In the genomic region with DNA sequence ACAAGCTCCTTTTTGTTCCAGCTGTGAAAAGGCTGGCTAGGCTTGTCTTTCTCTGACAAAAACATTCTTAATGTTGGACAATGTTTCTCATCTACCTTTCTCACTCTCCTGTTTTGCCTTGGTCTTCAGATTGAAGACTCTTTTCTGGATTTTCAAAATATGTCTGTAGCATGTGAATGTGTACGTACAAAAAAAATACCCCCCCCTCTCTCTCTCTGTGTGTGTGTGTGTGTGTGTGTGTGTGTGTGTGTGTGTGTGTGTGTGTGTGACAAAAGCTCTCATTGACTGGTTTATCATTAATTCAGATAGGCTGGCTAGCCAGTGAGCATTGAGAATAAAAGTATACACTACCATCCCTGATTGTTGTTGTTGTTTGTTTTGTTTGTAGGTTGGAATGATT, we compare ENCODE assay signal across 20 mouse cellular contexts.
DNase-seq lines count a peak whose midpoint lies in the region; ATAC-seq and TF ChIP-seq lines count a peak whose summit lies in the region.
"Had no signal": no experiment of that assay in that cellular context is flagged by ENCODE, and none has a peak within 500 bp of the region (broad histone marks: within the 10 kb centered on the region; RNA-seq: fewer than 3 reads in every experiment).

No protein-coding gene starts in this region.

- no peaks in the 10 kb centered on the region for H3K27me3 ChIP-seq in forebrain, postnatal 0 days (ENCODE audit: insufficient read depth, low read length)
- no peaks in the 10 kb centered on the region for H3K27me3 ChIP-seq in midbrain, embryonic 11.5 days (ENCODE audit: control insufficient read depth, insufficient read depth, low read length)
- no peaks in the 10 kb centered on the region for H3K27me3 ChIP-seq in neural tube, embryonic 15.5 days (replicated peaks)
- H3K27me3 ChIP-seq in kidney, embryonic 14.5 days (ENCODE audit: control insufficient read depth, insufficient read depth, low read length), result no peaks in the 10 kb centered on the region
- H3K27me3 ChIP-seq: CH12.LX; limb, embryonic 12.5 days had no signal

- no peaks in the 10 kb centered on the region for H3K36me3 ChIP-seq in forebrain, postnatal 0 days (ENCODE audit: insufficient read depth)
- no peaks in the 10 kb centered on the region for H3K36me3 ChIP-seq in midbrain, embryonic 11.5 days (ENCODE audit: control insufficient read depth, insufficient read depth, low read length)
- H3K36me3 ChIP-seq in neural tube, embryonic 15.5 days, result no peaks in the 10 kb centered on the region
- H3K36me3 ChIP-seq in kidney, embryonic 14.5 days (ENCODE audit: control insufficient read depth, insufficient read depth, low read length), result no peaks in the 10 kb centered on the region
- H3K36me3 ChIP-seq: heart, embryonic 10.5 days; limb, embryonic 12.5 days had no signal

- no peak for TF ChIP-seq CTCF in layer of hippocampus, adult 2 months (conservative IDR thresholded peaks at IDR 0.05)
- no peak for TF ChIP-seq CTCF in forebrain, postnatal 0 days (IDR thresholded peaks at IDR 0.05; ENCODE audit: low read depth)

- ATAC-seq in forebrain, postnatal 0 days, result peak; percentile 7; the same call in 1 of the 2 replicates
- ATAC-seq in midbrain, embryonic 11.5 days (ENCODE audit: low FRiP score), result peak; percentile 64
- ATAC-seq in neural tube, embryonic 15.5 days (ENCODE audit: low FRiP score), result no peak
- no peak for ATAC-seq in kidney, embryonic 14.5 days (ENCODE audit: low FRiP score, low TSS enrichment)
- ATAC-seq: intestine, embryonic 16.5 days; lung, postnatal 0 days had no signal

- H3K9ac ChIP-seq in forebrain, postnatal 0 days, result no peak overlapping the region
- H3K9ac ChIP-seq in midbrain, embryonic 11.5 days (ENCODE audit: low read length), result no peak overlapping the region
- 0 out of 2 replicates have a peak overlapping the region, but pooled peaks have one; percentile 20 for H3K9ac ChIP-seq in neural tube, embryonic 15.5 days (replicated peaks)
- no peak overlapping the region for H3K9ac ChIP-seq in kidney, embryonic 14.5 days (ENCODE audit: low read depth, low read length)
- H3K9ac ChIP-seq: limb, embryonic 12.5 days; liver, embryonic 14.5 days had no signal

- no peak overlapping the region for H3K4me2 ChIP-seq in forebrain, postnatal 0 days (ENCODE audit: low read depth)
- H3K4me2 ChIP-seq in midbrain, embryonic 11.5 days, result no peak overlapping the region
- no peak overlapping the region for H3K4me2 ChIP-seq in neural tube, embryonic 15.5 days
- H3K4me2 ChIP-seq in kidney, embryonic 14.5 days (replicated peaks; ENCODE audit: low read depth, low read length), result no peak overlapping the region
- H3K4me2 ChIP-seq: limb, embryonic 12.5 days had no signal

- H3K4me3 ChIP-seq in layer of hippocampus, adult 2 months, result no peak overlapping the region
- H3K4me3 ChIP-seq in forebrain, postnatal 0 days (ENCODE audit: low read depth, low read length), result no peak overlapping the region
- no peak overlapping the region for H3K4me3 ChIP-seq in midbrain, embryonic 11.5 days (ENCODE audit: low read depth, low read length)
- H3K4me3 ChIP-seq in neural tube, embryonic 15.5 days (replicated peaks), result no peak overlapping the region
- no peak overlapping the region for H3K4me3 ChIP-seq in kidney, embryonic 14.5 days (ENCODE audit: low read length)
- H3K4me3 ChIP-seq: heart, embryonic 10.5 days; left cerebral cortex, adult 2 months; limb, embryonic 12.5 days had no signal

- peaks cover 7% of the 10 kb centered on the region for H3K4me1 ChIP-seq in forebrain, postnatal 0 days (ENCODE audit: insufficient read depth)
- peaks cover 8% of the 10 kb centered on the region; the same call in 1 of the 2 replicates for H3K4me1 ChIP-seq in midbrain, embryonic 11.5 days (ENCODE audit: control insufficient read depth, insufficient read depth, low read length)
- H3K4me1 ChIP-seq in neural tube, embryonic 15.5 days, result peaks cover 5% of the 10 kb centered on the region; the same call in 1 of the 2 replicates
- H3K4me1 ChIP-seq in kidney, embryonic 14.5 days (ENCODE audit: control insufficient read depth, insufficient read depth, low read length), result no peaks in the 10 kb centered on the region
- H3K4me1 ChIP-seq: heart, embryonic 10.5 days; limb, embryonic 12.5 days had no signal

- WGBS in forebrain, postnatal 0 days, result 29% methylated on average over 1 of the region's 1 CpGs
- 43% methylated on average over 1 of the region's 1 CpGs for WGBS in midbrain, embryonic 11.5 days
- 44% methylated on average over 1 of the region's 1 CpGs for WGBS in neural tube, embryonic 15.5 days
- 84% methylated on average over 1 of the region's 1 CpGs for WGBS in kidney, embryonic 14.5 days

- H3K27ac ChIP-seq in layer of hippocampus, adult 2 months, result peak overlapping the region; percentile 57; the same call in 1 of the 2 replicates
- peak overlapping the region; percentile 79 for H3K27ac ChIP-seq in forebrain, postnatal 0 days (ENCODE audit: low read depth, low read length)
- H3K27ac ChIP-seq in midbrain, embryonic 11.5 days (ENCODE audit: low read depth, low read length), result peak overlapping the region; percentile 74
- H3K27ac ChIP-seq in neural tube, embryonic 15.5 days (replicated peaks), result peak overlapping the region; percentile 37; the same call in 1 of the 2 replicates
- no peak overlapping the region for H3K27ac ChIP-seq in kidney, embryonic 14.5 days (ENCODE audit: low read depth, low read length)
- H3K27ac ChIP-seq: heart, embryonic 10.5 days; left cerebral cortex, adult 2 months; limb, embryonic 12.5 days; liver, embryonic 14.5 days had no signal

- DNase-seq in layer of hippocampus, adult 2 months (ENCODE audit: low spot score in 2 of 2), result no peak
- DNase-seq in layer of hippocampus, adult 18-20 months (ENCODE audit: low spot score in 2 of 2), result no peak
- DNase-seq in forebrain, postnatal 0 days, result no peak
- peak; percentile 92 for DNase-seq in midbrain, embryonic 11.5 days (ENCODE audit: low spot score, missing footprints)
- no peak for DNase-seq in adrenal gland, postnatal 10 days
- DNase-seq in layer of hippocampus, adult 11-12 months (ENCODE audit: low spot score), result no peak
- DNase-seq: adrenal gland, postnatal 36 days; cerebellum, adult 9-11 months; gastrocnemius, postnatal 25 days; kidney, postnatal 14 days; thymus, postnatal 25 days had no signal

- no peaks in the 10 kb centered on the region for H3K9me3 ChIP-seq in forebrain, postnatal 0 days (ENCODE audit: low read length)
- H3K9me3 ChIP-seq in midbrain, embryonic 11.5 days (ENCODE audit: control insufficient read depth, low read length), result no peaks in the 10 kb centered on the region
- H3K9me3 ChIP-seq in neural tube, embryonic 15.5 days (replicated peaks), result no peaks in the 10 kb centered on the region
- no peaks in the 10 kb centered on the region for H3K9me3 ChIP-seq in kidney, embryonic 14.5 days (ENCODE audit: control insufficient read depth, low read length)
- H3K9me3 ChIP-seq: heart, embryonic 10.5 days; limb, embryonic 12.5 days had no signal

Comparison
In these comparisons a context has a peak if more than half of its experiments do, and no peak if none do; other contexts are left out.
1. ATAC-seq: peak in forebrain, postnatal 0 days (single experiment) and midbrain, embryonic 11.5 days (single experiment); none in neural tube, embryonic 15.5 days (single experiment) and kidney, embryonic 14.5 days (single experiment).